Mouse (Mus musculus) frontal cortex, postnatal 14 days (tissue): ENCODE results near the gene Ascc3.

Experiments used
- DNase-seq, 2 experiments: peaks; one replicate each; pipeline ENCODE4 v3.0.0; 2022; ENCODE audit warnings: low spot score in 2 of 2

Gene Ascc3

DNA sequence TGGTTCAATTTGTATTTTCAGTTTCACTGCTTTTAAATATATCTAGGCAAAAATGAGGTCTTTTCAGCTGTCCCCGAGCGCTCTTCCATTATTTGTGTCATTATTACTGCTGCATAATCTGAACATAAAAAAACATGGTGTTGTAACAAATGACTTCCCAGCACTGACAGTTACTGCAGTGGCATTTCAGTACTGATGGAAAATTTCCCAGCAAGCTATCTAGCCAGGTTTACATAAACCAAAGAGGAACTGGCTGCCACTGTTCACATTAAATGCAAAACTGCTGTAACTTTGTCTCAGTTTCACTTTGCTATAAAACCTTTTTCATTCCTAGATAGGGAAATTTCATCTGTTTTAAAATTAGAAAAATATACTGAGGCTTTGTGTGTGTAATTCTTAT is 170.5 kb downstream of the Ascc3 start:
- no peak for DNase-seq

DNA sequence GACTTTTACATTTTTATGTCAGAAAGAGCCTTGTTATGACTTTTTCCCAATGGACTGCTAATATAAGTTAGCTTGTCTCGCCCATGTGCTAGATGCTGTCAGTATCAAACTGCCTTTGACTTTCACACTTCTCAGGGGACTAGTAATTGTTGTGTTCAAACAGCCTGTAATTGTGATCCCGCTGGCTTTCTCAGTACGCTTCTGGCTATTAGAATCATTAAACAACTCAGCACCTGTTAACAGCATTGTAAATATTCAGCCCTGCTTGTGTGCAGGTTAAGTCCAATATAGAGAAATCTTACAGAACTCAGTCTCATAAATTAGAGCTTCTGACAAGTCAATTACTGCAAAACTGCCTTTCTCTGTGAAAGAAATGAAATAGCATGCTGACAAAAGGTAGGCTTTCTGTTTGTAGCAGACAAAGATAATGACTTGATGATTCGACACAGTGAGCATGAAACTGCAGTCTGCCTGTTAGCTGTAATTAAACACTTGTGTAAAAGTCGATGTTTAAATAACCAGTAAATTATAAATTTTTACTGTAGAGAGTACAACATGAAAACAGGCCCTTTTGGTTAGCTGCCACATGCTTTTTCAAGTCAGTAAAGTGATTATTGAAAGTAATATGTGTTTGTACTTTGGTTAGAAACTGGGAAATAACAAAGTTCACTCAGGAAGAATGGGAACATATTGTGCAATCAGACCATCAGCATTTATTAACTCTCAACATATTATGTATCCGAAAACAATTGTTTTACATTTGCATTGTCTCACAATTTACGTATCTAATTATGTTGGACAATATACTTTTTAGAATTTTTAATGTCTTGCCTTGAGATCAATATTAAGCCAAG is 171.2 kb downstream of the Ascc3 start:
- no peak for DNase-seq

DNA sequence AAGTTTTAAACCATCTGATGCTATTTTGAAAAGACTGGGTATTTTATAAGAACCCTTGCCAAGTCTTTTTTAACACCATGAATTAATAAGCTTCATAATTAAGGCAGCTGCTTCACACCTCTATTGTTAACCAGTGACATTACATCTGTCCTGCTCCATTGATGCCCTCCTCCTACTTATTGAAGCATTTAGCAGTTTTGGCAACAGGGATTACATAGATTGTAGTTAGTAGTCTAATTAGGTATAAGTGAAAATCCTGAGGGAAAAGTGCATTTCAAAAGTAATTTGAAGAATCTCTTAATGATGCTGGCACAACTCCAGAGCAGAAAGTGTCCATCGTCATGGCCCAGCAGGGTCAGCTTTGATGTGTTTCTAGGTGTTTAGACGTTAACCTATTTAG is 180.3 kb downstream of the Ascc3 start:
- DNase-seq = no peak

DNA sequence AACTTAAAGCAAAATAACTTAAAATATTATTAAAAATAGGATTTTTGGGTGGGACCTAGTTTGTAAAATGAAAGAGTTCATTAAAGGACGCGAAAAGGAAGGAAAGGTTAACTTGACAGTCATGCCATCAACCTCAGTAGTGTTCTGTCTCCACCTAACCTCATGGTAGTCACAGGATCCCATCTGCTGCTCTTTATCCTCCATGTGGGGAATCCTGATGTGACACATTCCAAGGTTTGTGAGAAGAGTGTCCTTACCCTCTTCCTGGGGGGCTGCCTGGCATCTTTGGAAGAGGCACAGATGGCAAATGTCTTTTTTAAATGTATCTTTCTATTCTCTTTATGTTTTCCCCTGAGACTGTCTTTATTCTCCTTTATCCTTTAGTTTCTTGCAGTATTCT is 181.4 kb downstream of the Ascc3 start:
- no peak for DNase-seq

DNA sequence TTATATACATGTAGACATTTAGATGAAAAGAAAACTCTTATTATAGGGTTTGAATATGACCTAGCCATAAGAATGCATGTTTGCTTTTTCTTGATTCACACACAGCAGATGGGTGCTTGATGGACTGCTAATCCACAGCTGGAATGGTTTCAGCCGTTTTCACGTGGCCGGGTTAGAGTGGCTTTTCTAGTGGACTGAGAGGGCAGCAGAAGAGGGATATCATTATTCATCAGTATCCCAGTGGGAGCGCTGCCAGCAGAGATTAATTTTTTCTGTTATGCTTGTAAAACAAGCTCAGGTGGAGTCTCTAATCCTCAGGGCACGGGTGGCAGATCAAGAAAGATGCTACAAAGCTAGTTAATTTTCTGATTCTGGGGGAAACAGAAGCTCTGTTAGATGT is 200.4 kb downstream of the Ascc3 start:
- DNase-seq = no peak

DNA sequence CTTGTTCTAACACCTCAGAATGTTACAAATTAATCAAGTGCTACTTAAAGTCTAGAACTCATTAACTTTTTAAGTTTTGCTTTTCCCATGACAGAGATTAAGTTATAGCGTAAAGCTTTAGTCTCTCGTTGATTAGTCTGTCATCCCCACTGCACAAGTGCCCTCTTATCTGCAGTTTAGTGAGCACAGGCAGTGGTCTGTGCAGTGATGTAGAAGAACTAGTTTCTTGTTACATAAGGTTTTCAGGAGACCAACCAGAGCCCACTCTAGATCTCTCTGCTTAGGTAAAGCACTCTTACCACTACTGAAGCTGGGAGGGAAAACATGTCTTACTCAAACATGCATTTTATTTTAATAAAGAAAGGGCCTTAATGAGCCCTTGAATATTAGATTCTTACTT is 209.1 kb downstream of the Ascc3 start:
- no peak for DNase-seq

DNA sequence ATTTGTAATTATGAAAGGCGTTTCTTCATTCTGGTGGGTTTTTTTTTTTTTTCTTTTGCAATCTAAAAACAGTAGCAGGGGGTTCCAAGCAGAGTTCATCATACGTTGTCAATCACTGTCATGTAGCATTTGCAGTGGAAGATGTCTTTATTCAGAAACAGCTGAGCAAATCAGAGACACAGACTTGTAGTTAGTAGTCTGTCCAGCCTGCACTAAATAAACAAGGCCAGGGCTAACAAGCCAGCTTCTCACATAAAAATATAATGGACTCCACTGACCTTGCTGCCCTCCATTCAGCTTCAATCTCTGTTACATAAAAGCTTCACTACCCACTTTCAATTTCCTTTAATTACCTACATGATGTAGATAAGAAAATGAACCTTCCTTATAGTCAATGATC is 209.9 kb downstream of the Ascc3 start:
- DNase-seq = no peak

DNA sequence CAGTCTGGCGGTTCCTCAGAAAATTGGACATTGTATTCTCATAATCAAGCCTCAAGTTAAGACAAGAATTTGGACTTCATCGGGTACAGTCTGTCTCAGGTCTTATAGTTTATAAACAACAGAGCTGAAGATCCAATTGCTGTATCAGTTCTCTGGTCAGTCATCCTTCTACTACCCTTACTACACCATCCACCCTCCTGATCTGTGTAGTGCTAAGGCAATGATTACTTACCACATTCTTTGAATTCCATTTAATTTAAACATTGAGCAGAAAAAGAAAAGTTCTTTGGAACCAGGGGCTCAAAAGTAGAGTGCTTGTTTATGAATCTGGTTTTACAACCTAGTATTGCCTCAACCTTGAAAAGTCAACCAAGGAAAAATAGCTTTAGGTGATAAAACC is 213.7 kb downstream of the Ascc3 start:
- no peak for DNase-seq

DNA sequence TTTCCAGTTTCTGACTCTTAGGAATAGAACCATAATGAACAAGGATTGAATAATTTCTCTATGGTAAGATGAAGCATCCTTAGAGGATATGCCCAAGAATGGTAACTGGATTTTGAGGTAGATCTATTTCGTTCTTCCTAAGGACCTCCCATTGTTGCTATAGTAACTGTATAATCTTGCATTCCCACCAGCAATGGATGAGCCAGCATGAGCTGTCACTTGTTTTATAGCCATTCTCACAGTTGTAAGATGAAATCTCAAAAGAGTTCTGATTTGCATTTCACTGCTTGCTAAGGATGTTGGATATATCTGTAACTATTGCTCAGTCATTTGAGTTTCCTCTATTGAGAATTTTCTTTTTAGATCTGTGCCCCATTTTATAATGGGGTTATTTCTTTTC is 229.9 kb downstream of the Ascc3 start:
- DNase-seq = no peak

DNA sequence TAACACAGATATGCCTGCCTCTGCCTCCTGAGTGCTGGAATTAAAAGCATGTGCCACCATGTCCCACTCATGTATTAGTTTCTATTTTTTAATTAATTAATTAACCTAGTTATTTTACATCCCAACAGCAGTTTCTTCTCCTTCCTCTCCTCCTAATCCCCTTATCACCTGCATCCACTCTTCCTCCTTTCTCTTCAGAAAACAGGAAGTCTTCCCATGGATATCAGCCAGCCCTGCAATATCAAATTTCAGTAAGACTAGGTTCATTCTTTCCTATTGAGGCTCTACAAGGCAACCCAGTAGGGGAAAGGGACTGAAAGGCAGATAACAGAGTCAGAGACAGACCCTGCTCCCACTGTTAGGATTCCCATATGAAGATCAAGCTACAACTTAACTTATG is 234.4 kb downstream of the Ascc3 start:
- no peak for DNase-seq

DNA sequence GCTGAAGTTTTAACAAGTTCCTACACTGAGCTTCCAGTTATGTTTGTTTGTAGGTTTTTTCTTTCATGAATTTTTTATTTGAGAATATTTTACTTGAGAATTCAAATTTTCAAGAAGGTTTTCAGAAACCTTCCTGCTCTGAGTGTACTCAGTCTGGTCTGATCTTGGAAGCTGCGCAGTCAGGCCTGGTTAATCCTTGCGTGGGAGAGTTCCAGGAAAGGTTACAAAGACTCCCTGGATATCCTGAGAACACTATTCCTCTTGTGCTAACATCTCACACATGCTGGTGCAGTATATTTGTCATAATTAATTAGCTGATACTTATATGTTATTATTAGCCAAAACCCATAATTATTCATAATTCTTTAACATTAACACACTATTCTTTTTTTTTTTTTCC is 242.1 kb downstream of the Ascc3 start:
- DNase-seq = no peak

DNA sequence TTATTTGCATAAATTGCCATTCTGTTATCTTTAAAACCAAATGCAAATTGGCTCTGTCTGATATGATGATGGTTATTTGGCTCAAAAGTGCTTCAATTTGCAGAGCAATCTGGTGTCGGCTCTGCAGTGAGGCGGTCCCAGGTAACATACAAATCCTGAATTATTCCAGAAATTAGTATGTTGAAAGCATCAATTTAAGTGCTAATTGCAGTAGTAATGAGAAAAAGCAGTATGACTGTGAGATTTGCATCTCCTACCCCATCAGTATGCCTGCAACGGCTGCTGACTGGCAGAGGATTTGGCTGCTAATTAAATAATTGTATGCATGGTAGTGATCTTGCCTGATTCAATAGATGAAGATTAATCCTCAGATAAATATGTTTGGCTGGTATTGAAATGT is 250.9 kb downstream of the Ascc3 start:
- no peak for DNase-seq

DNA sequence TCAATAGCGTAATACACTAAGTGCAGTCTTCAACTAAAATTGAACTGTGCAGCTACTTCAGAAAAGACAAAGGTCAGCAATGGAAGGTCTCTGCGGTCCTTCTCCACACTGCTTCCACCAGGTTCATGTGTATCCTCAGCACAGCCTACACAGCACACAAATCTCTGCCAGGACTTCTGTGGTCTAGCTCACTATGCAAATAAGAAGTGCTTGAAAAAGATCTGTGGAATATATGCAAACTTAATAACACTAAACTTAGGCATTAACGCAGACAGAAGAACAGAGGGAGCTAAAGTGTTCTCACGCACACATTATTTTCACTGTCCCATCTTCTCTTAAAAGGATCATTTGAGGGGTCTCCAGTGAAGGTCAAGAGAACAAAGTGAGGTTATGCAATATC is 275.7 kb downstream of the Ascc3 start:
- no peak for DNase-seq

DNA sequence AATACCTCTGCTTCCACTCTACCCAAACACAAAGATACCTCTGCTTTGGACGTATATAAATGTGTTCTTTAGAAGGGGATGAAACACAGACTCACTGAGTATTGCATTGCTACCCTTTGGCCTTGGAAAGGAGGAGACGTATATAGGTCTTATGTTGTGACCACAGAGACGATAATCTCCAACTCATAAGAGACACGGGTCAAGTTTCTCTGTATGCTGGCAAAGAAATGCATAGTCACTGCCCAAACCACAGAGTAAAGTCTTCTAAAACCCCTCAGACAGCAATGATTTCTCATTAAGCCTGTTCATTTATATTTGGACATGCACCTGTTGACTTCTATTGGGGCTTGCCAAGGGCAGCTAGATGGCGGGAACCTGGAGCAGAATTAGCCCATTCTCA is 284.5 kb downstream of the Ascc3 start:
- no peak for DNase-seq

DNA sequence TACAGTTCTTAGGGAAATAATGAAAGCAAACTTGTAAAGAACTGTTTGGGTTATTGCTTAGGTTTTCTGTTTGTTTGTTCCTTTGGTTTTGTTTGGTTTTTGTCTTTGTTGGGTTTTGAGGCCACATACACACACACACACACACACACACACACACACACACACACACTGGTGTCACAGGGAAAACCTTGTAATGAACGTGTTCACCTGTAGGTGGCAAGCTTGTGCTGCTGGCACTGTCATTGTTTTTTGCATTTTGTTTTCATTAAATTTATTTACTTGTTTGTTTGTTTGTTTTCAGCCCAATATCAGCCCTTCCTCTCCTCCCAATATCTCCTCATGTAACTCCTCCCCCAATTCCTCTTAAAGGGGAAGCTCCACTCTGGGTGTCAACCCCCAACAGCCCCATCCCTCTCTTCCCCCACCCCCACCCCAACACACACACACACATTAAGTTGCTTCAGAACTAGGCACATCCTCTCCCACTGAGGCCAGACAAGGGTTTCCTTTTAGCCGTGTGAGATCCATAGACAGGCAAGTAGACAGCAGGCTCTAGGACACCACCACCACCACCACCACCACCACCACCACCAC is 289.1 kb downstream of the Ascc3 start:
- no peak for DNase-seq

DNA sequence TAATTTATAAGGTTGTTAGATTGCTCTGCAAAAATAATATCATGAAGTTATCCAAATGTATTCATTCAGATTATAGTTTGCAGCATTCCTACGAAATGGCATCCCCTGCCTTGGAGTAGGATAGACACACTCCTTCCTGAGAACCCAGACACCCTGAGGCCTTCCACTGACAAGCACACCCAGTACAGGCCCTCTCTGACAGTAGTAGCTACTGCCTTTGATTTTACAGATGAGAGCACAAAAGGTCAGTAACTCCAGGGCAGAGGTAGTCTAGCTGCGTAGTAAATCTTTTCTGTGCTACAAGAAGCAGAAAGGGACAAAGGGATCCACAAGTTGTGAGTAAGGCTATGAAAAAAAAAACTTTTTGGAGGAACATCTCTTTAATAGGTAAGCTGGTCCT is 289.9 kb downstream of the Ascc3 start:
- no peak for DNase-seq

DNA sequence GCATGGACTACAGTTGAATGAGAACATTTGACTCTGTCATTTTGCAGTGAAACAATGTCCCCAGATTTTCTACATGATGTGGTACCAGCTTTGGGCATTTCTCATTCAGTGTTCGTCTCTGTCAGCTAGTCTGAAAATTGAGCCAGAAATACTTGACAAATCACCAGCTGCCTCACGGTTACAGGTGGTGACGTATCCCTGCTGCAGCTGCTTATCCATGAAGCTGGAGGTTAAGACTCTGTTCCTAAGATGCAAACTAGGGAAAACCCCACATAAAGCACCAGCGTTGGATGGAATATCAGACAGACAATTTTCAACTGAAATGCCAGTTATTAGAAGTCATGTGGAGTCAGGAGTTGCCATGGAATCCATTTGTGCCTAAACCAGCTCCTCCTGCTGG is 293.8 kb downstream of the Ascc3 start:
- DNase-seq = no peak

DNA sequence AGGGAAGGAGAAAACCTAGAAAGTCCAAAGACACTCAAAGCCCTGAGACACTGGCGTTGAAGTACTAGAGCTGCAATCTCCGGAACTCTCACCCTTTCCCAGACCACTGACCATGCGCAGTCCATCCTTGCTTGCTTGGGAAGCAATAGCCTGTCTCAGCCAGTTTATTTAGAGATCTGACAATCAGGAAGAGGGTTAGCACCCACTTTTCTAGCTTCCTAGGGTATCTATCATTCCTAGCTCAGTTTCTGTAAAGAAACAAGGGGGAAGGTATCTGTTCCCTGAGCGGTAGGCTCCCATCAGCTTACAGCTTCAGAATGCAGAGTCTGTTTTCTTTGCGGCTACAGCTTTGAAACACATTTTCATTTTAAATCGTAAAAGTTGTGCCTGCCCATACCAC is 298.2 kb downstream of the Ascc3 start:
- DNase-seq = no peak

DNA sequence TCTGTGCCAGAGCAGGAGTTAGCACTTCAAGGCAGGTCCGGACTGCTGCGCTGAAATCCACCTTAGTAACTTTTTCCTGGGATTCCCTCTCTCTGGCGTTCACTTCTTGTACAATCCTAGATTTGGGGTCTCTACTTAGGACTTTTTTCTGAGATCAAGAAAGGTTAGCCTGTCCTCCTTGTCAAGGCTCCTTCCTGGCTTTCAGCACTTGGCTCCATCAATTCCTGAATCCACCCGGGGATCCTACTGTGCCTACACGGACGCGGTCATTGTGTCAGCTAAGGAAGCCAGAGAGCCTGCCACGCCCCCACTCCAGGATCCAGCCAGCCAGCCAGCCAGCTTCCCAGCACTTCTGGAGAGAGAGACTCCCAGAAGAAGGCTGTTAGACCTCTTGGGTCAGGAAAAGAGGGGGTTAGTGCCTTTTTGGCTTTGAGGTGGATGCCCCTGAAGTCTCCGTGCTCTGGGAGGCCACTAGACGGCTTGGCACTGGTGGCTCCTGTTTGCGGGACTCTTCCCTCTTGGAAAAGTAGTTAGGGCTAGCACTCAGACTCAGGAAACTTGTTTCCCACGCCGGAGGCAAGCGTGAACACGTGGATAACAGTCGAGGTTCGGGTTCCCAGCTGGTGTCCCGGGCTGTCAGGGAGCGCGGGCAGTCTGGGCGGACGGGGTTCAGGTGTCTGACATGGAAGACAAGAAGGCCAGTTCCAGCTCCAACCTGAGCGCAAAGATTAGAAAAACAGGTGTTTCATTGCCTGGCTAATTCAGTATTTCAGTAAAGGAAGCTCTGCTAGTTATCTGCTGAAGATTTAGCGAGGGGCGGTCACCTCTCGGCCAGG is 299.6 kb downstream of the Ascc3 start:
- no peak for DNase-seq

DNA sequence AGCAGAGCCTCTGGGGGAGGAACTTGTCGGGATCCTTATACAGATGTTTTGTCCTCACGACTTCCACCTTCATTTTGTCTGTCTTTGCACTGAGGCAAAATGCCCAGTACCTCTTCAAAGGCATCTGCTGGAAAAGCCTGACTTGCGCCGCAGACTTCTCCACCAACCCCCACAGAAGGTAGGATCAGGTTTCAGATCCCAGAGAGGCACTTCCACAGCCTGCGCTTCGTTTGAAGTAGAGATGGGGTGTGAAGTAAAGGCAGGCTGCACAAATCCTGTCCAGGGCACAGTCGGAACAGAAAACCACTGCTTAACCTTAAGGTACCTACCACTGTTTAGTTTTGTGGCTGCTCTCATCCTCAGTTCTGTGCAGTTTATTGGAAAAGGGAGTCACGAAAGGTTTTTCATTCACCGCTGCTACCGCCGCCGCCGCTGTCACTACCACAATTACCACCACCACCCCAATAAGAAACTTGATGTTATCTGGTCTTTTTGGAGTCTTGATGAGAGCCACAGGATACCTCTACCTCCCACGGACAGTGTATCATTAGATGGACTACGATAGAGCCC is 300.4 kb downstream of the Ascc3 start:
- DNase-seq = no peak

DNA sequence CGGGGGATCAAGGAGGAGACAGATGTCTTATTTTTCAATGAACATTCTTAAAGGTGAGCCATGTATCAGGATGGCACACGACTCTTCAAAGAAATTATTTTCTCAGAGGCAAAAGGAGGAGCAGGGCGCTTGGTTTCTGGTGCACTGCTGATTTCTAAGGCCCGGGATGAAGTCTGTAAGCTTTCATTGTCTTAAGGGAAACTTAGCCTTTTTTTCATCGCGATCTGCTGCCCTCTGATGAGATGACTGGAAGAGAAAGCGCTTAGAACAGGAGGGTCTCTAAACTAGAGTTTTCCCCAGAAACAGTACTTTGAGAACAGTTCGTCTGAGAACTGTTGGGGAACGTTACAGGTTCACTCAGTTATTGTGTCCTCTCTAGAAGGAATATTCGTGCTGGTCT is 301.1 kb downstream of the Ascc3 start:
- no peak for DNase-seq

DNA sequence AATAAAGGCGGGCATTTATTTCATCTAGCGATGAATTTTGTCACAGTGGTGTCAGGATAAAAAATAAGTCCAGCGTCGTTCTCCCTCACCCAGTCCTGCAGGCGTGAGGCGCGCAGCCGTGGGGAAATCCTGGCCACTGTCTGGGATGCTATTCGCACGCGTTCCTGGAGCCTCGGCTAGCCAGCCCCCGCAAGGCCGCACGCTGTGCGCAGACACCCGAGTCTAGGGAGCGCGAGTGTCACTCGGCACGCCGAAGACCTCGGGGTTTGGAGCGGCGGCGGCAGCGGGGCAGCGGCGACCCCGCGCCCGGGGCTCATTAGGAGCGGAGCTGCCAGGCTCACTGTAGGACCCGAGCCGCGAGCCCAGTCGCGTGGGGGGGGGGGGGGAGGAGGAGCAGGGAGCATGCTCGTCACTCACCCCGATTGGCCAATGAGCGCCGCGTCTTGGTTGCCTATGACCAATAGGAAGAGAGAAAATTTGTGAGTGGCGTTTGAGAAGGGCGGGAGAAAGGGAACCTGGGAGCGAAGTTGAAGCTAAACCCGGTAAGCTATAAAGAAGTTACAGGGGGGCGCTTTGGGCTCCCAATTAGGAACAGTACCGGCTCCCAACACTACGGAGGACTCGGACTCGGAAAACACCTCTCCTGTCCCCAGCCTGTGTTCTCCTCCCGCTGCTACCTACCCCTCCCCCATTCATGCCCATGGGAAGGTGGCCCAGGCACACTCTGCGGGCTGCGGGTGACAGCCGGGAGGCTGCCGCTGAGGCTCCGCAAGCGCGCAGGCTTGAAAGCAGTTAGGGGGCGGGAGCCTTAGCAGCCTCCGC is 301.9 kb downstream of the Ascc3 start, which contains the start of gene Sim1:
Gene Sim1, plus strand, starts transcription at position 585 of the 822 bp plus-strand sequence.
- peak in 1 of 2 experiments; percentile 48 for DNase-seq
